Mouse (Mus musculus) limb, embryonic 11.5 days (tissue): ENCODE data around the gene Gstm5. TPM values are rescaled to one million over a fixed set of nuclear protein-coding genes. Genes with fewer than 3 reads are reported as not detected.

Source experiments
- ATAC-seq: fragments of 200-750 bp; cut with Nextera tagmentation; 2 replicates; pipeline ENCODE4 v1.8.0; 2017; ENCODE audit warnings: low read depth; ENCODE audit not compliant: insufficient number of reproducible peaks, low FRiP score, low TSS enrichment
- DNase-seq: peaks from one replicate; pipeline ENCODE4 v3.0.0-alpha.2; 2015; ENCODE audit warnings: low spot score
- H3K27ac ChIP-seq: fragments of 300-500 bp; sonication (generic); replicated peaks from 2 replicates; pipeline ENCODE4 v1.5.1; 2014; ENCODE audit warnings: low read depth, mild to moderate bottlenecking, low read length
- H3K27me3 ChIP-seq: fragments of 300-500 bp; sonication (generic); 2 replicates; pipeline ENCODE4 v1.6.1; 2014; ENCODE audit warnings: mild to moderate bottlenecking, low read length, mixed read lengths; ENCODE audit not compliant: control insufficient read depth, insufficient read depth
- H3K36me3 ChIP-seq: fragments of 300-500 bp; sonication (generic); 2 replicates; pipeline ENCODE4 v1.6.1; 2014; ENCODE audit warnings: mild to moderate bottlenecking, low read length, moderate library complexity, mixed read lengths; ENCODE audit not compliant: control insufficient read depth, insufficient read depth
- H3K4me1 ChIP-seq: fragments of 300-500 bp; sonication (generic); 2 replicates; pipeline ENCODE4 v1.6.1; 2014; ENCODE audit warnings: low read length, mixed read lengths; ENCODE audit not compliant: control insufficient read depth, insufficient read depth
- H3K4me2 ChIP-seq: fragments of 300-500 bp; sonication (generic); 2 replicates; pipeline ENCODE4 v1.6.1; 2014; ENCODE audit warnings: low read depth, mild to moderate bottlenecking, moderate library complexity; ENCODE audit not compliant: severe bottlenecking
- H3K4me3 ChIP-seq: fragments of 300-500 bp; sonication (generic); 2 replicates; pipeline ENCODE4 v1.5.1; 2014; ENCODE audit warnings: low read depth, low read length
- H3K9ac ChIP-seq: fragments of 300-500 bp; sonication (generic); 2 replicates; pipeline ENCODE4 v1.6.1; 2014; ENCODE audit warnings: mild to moderate bottlenecking, low read length
- H3K9me3 ChIP-seq: fragments of 300-500 bp; sonication (generic); 2 replicates; pipeline ENCODE4 v1.6.1; 2016; ENCODE audit warnings: low read length; ENCODE audit not compliant: control insufficient read depth
- WGBS: fragments of 180-500 bp; shearing (Covaris S2); extraction: QIAGEN DNeasy Blood & Tissue Kit; methylation state at CpG from one replicate; pipeline ENCODE4 v1.1.7; 2014; 5-methylcytosine and 5-hydroxymethylcytosine counted together
- polyA plus RNA-seq: library from polyadenylated mRNA; unstranded; fragments of >200 nt; fragmentation: Nextera tagmentation; extraction: Ambion mirVana; gene quantifications from 2 replicates; pipeline ENCODE4 v1.2.1, GENCODE M21; 2014

Gene Gstm5
- polyA plus RNA-seq, 1 experiment from 2014 or later, result 220 TPM

- H3K27me3 ChIP-seq, result no peaks in the 10 kb centered on the region
- no peak within 1 kb of the TSS for H3K9ac ChIP-seq
- no peaks in the 10 kb centered on the region for H3K36me3 ChIP-seq
- 14% methylated on average over 20 of the region's 20 CpGs for WGBS
- peak within 1 kb of the TSS; percentile 31 for H3K4me2 ChIP-seq
- H3K4me3 ChIP-seq, result peak within 1 kb of the TSS; percentile 2; the same call in 1 of the 2 replicates
- H3K9me3 ChIP-seq, result no peaks in the 10 kb centered on the region
- no peak for ATAC-seq
- H3K4me1 ChIP-seq, result no peaks in the 10 kb centered on the region
- peak; percentile 41 for DNase-seq
- no peak within 1 kb of the TSS for H3K27ac ChIP-seq
These were observed 47.8 kb downstream of the Gstm5 start, which contains the start of gene Gstm6 for GRCm38 (mm10) chr3:107943239-107943990. TSS of gene Gstm6 (minus strand) at chr3:107943749.

GRCm38 (mm10) chr3:107945729-107946128 lies 50.1 kb downstream of the Gstm5 start:
- 61% methylated on average over 4 of the region's 4 CpGs for WGBS
- ATAC-seq (no peak), DNase-seq (no peak)
- H3K36me3 ChIP-seq, result no peaks in the 10 kb centered on the region
- H3K9me3 ChIP-seq, result no peaks in the 10 kb centered on the region
- no peaks in the 10 kb centered on the region for H3K4me1 ChIP-seq
- H3K27me3 ChIP-seq, result no peaks in the 10 kb centered on the region
- H3K27ac ChIP-seq, result no peak overlapping the region
- no peak overlapping the region for H3K4me3 ChIP-seq
- no peak overlapping the region for H3K9ac ChIP-seq
- no peak overlapping the region for H3K4me2 ChIP-seq

Other genes with a start within 250 kb of the Gstm5 start
- 102 and 119 TPM in 2 replicates for gene Ahcyl1, start 199.3 kb upstream of the Gstm5 start, polyA plus RNA-seq
- gene Csf1, start 135.4 kb upstream of the Gstm5 start, polyA plus RNA-seq, result 4.5 and 4.7 TPM in 2 replicates
- not detected in 2 replicates for gene Eps8l3, start 18.6 kb upstream of the Gstm5 start, polyA plus RNA-seq
- gene Gstm7, start 36.0 kb downstream of the Gstm5 start, polyA plus RNA-seq, result 37.1 and 37.2 TPM in 2 replicates
- gene Gstm6, start 47.9 kb downstream of the Gstm5 start, polyA plus RNA-seq, result 4.9 and 5.6 TPM in 2 replicates
- not detected in 2 replicates for gene Gstm3, start 73.5 kb downstream of the Gstm5 start, polyA plus RNA-seq
- gene Gstm2, start 90.6 kb downstream of the Gstm5 start, polyA plus RNA-seq, result 30.1 and 32.1 TPM in 2 replicates
- gene Gstm1, start 122.2 kb downstream of the Gstm5 start, polyA plus RNA-seq, result 32.8 and 33.9 TPM in 2 replicates
- gene Gstm4, start 149.1 kb downstream of the Gstm5 start, polyA plus RNA-seq, result 13.2 and 15.1 TPM in 2 replicates
- 37.0 and 38.0 TPM in 2 replicates for gene Ampd2, start 190.8 kb downstream of the Gstm5 start, polyA plus RNA-seq
- gene Gnat2, start 197.0 kb downstream of the Gstm5 start, polyA plus RNA-seq, result 1.6 and 1.8 TPM in 2 replicates